Mouse (Mus musculus): Measurements from ENCODE around the gene Aco2. TPM values are rescaled to one million over a fixed set of nuclear protein-coding genes. Genes with fewer than 3 reads are reported as not detected.
A peak's percentile ranks its signal among the peaks of the same experiment; 100 is the strongest.

Aco2 gene
- polyA plus RNA-seq, 1 experiment from 2014 or later = 398 TPM

- Histone ChIP-seq H3K4me3 (ENCODE audit: low read depth, low read length) (no peak overlapping the region), H3K4me1 (ENCODE audit: control insufficient read depth, insufficient read depth, low read length) (peaks cover 9% of the 10 kb centered on the region; the same call in 1 of the 2 replicates), H3K9ac (ENCODE audit: low read depth, low read length) (no peak overlapping the region), H3K9me3 (replicated peaks; ENCODE audit: control insufficient read depth, low read length) (no peaks in the 10 kb centered on the region), H3K36me3 (ENCODE audit: control insufficient read depth, insufficient read depth, low read length) (no peaks in the 10 kb centered on the region), H3K27me3 (ENCODE audit: control insufficient read depth, insufficient read depth, low read length) (no peaks in the 10 kb centered on the region), H3K4me2 (no peak overlapping the region), H3K27ac (ENCODE audit: low read depth, low read length) (no peak overlapping the region)
- ATAC-seq (replicated peaks; ENCODE audit: insufficient number of reproducible peaks, low FRiP score, low TSS enrichment) = no peak
- WGBS (ENCODE audit: insufficient replicate concordance) = 69% methylated on average over 4 of the region's 4 CpGs
Measured at GRCm38 (mm10) chr15:81833481-81833880, 38.6 kb upstream of the Aco2 start.

DNA sequence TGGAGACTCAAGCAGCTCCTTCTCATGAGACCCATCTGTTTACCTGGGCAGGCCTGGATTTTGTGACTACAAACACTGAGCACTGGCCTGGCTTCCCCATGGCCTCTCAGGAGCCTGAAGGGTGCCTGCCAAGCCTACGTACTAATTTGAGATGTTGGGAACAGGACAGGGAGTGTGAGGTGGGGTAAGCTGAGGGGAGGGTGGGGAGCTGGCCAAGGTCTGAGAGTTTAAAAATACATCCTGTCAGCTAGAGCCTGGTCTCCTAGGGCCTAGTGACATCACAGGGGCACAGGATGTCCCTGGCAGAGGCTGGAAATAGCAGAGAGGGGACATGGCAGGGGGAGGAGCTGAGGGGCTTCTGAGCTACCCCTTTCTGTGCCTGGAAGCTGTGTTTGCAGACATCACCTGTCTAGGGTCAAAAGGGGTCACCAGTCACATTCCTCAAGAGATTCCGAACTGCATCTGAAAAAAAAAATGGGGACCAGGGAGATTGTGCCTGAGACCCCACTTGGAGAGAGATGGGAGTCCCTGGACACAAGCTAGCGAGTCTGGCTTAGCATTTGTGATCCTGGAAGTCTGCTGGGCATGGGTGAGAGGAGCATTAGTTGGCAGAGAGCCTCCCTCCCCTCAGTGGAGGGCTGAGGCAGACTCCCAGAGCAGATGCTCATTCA, 37.8 kb upstream of the Aco2 start:
- no peak overlapping the region for H3K4me2 ChIP-seq
- no peak overlapping the region for H3K4me3 ChIP-seq (ENCODE audit: low read depth, low read length)
- H3K36me3 ChIP-seq (ENCODE audit: control insufficient read depth, insufficient read depth, low read length) = no peaks in the 10 kb centered on the region
- ATAC-seq (replicated peaks; ENCODE audit: insufficient number of reproducible peaks, low FRiP score, low TSS enrichment) = no peak
- H3K4me1 ChIP-seq (ENCODE audit: control insufficient read depth, insufficient read depth, low read length) = peaks cover 9% of the 10 kb centered on the region; the same call in 1 of the 2 replicates
- H3K27me3 ChIP-seq (ENCODE audit: control insufficient read depth, insufficient read depth, low read length) = no peaks in the 10 kb centered on the region
- no peaks in the 10 kb centered on the region for H3K9me3 ChIP-seq (replicated peaks; ENCODE audit: control insufficient read depth, low read length)
- no peak overlapping the region for H3K9ac ChIP-seq (ENCODE audit: low read depth, low read length)
- 38% methylated on average over 3 of the region's 3 CpGs for whole genome bisulfite sequencing (ENCODE audit: insufficient replicate concordance)
- no peak overlapping the region for H3K27ac ChIP-seq (ENCODE audit: low read depth, low read length)

GRCm38 (mm10) chr15:81835007-81835880, 36.9 kb upstream of the Aco2 start:
- Histone ChIP-seq H3K27ac (ENCODE audit: low read depth, low read length) (no peak overlapping the region), H3K4me3 (ENCODE audit: low read depth, low read length) (no peak overlapping the region; the same call in 1 of the 2 replicates), H3K27me3 (ENCODE audit: control insufficient read depth, insufficient read depth, low read length) (no peaks in the 10 kb centered on the region), H3K9ac (ENCODE audit: low read depth, low read length) (no peak overlapping the region; the same call in 1 of the 2 replicates), H3K4me1 (ENCODE audit: control insufficient read depth, insufficient read depth, low read length) (peaks cover 9% of the 10 kb centered on the region; the same call in 1 of the 2 replicates), H3K9me3 (replicated peaks; ENCODE audit: control insufficient read depth, low read length) (no peaks in the 10 kb centered on the region), H3K4me2 (peak overlapping the region; percentile 64; the same call in 1 of the 2 replicates), H3K36me3 (ENCODE audit: control insufficient read depth, insufficient read depth, low read length) (no peaks in the 10 kb centered on the region)
- no peak for ATAC-seq (replicated peaks; ENCODE audit: insufficient number of reproducible peaks, low FRiP score, low TSS enrichment)
- WGBS (ENCODE audit: insufficient replicate concordance) = 68% methylated on average over 10 of the region's 10 CpGs

DNA sequence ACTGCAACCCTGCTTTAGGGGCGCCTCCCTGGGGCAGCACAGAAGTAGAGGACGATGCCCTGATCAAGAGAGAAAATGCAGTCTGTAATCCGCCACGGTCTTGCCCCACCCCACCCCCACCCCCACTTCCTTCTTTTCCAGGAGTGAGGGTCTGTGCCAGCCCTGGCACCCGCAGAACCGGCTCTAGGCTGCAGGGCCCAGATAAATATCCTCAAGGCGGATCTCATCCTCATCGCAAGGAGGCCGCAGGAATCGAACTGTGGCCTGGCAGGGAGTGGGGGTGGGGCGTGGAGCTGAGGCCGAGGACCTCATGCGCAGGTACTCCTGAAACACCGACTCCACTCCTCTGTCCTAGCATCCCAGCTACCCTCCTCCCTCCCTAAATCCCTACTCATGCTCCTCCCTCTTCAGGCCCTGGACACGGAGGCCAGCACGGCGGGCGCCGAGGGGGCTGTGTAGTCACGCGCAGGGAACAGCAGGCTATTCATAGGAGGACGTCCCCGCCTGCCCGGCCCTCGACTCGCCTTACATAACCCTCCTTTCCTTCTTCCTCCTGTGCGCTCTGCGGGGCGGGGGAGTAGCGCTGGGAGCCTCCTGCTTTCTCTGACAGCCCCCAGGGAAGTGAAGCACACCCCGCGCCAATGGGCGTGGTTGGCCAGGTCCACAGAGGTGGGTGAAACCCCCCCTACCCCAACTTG, 35.8 kb upstream of the Aco2 start:
- Histone ChIP-seq H3K4me3 (ENCODE audit: low read depth, low read length) (peak overlapping the region; percentile 28), H3K9me3 (replicated peaks; ENCODE audit: control insufficient read depth, low read length) (no peaks in the 10 kb centered on the region), H3K4me2 (peak overlapping the region; percentile 64), H3K4me1 (ENCODE audit: control insufficient read depth, insufficient read depth, low read length) (peaks cover 9% of the 10 kb centered on the region; the same call in 1 of the 2 replicates), H3K9ac (ENCODE audit: low read depth, low read length) (peak overlapping the region; percentile 30; the same call in 1 of the 2 replicates), H3K27me3 (ENCODE audit: control insufficient read depth, insufficient read depth, low read length) (no peaks in the 10 kb centered on the region), H3K27ac (ENCODE audit: low read depth, low read length) (0 out of 2 replicates have a peak overlapping the region, but pooled peaks have one; percentile 38), H3K36me3 (ENCODE audit: control insufficient read depth, insufficient read depth, low read length) (no peaks in the 10 kb centered on the region)
- ATAC-seq (replicated peaks; ENCODE audit: insufficient number of reproducible peaks, low FRiP score, low TSS enrichment) = peak; percentile 79
- 3% methylated on average over 33 of the region's 33 CpGs for WGBS (ENCODE audit: insufficient replicate concordance)

DNA sequence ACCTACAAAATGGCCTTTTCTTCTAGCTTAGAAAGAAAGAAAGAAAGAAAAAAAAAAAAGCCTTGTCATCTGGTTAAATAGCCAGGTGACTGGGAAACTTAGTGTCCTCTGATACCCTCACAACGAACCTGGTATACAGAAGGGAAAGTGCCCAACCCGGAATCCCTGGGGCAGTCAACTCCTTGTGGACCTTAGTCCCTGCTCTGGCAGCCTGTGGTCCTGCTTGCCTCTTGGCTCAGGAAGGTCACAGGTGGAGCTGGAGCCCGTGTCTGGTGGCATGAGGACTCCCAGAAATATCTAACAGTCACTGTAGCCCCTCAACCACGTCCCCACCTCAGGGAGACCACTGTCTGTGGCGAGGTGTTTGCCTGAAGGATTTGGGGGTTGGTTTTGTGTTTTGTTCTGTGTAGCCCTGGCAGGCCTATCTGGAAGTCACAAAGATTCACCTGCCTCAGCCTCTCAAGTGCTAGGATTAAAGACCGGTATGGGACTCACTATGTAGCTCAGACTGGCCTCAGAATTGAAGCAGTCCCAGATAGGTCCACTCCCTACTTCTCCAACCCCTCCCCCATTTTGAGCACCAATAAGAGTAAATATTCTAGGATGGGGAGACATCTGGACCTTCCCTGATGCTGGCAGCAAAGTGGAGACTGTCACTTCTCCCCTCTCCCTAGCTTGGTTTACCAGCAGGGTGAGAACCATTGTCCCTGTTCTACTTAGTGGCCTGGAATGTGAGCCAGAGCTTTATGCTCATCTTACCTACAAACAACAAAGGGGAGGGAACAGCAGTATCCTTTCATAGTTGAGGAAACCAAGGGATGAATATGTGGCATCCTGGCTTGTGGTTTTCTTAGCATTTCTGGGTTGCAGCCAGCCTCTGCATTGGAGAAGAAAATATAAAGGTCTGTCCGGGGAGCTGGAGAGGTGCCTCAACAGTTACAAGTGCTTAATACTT, 34.9 kb upstream of the Aco2 start:
- WGBS (ENCODE audit: insufficient replicate concordance) = 54% methylated on average over 7 of the region's 7 CpGs
- H3K9me3 ChIP-seq (replicated peaks; ENCODE audit: control insufficient read depth, low read length) = no peaks in the 10 kb centered on the region
- no peak overlapping the region for H3K9ac ChIP-seq (ENCODE audit: low read depth, low read length)
- 0 out of 2 replicates have a peak overlapping the region, but pooled peaks have one; percentile 38 for H3K27ac ChIP-seq (ENCODE audit: low read depth, low read length)
- H3K4me2 ChIP-seq = peak overlapping the region; percentile 64
- peak overlapping the region; percentile 28 for H3K4me3 ChIP-seq (ENCODE audit: low read depth, low read length)
- ATAC-seq (replicated peaks; ENCODE audit: insufficient number of reproducible peaks, low FRiP score, low TSS enrichment) = no peak
- H3K27me3 ChIP-seq (ENCODE audit: control insufficient read depth, insufficient read depth, low read length) = no peaks in the 10 kb centered on the region
- no peaks in the 10 kb centered on the region for H3K36me3 ChIP-seq (ENCODE audit: control insufficient read depth, insufficient read depth, low read length)
- peaks cover 9% of the 10 kb centered on the region; the same call in 1 of the 2 replicates for H3K4me1 ChIP-seq (ENCODE audit: control insufficient read depth, insufficient read depth, low read length)

DNA sequence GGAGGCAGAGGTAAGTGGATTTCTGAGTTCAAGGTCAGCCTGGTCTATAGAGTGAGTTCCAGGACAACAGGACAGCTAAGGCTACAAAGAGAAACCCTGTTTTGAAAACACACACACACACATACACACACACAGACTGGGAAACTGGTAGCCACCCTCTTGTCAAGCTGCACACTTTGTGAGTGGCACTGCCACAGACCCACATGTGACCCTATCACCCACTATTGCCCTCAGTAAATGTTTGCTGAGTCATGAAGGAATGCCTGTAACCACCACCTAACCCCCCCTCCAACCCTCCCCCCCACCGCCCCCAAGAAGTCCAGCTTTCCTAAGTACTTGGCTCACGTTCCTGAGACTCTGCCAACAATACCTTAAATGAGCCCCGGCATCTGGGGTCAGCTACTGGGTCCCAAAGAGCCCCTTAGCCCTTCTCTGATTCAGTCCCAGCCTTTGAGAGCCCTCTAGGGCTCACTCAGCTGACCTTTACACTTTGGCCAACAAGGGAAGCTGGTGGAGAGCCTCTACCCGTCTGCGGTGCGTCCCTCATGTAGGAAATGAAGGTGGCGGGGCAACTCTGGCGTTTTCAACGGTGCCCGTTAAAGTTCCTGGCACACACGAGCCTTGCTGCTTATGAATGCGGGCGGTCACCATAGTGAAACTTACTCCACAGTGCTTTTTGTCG, 33.4 kb upstream of the Aco2 start:
- 70% methylated on average over 14 of the region's 14 CpGs for WGBS (ENCODE audit: insufficient replicate concordance)
- ATAC-seq (replicated peaks; ENCODE audit: insufficient number of reproducible peaks, low FRiP score, low TSS enrichment) = no peak
- H3K9ac ChIP-seq (ENCODE audit: low read depth, low read length) = no peak overlapping the region
- H3K4me1 ChIP-seq (ENCODE audit: control insufficient read depth, insufficient read depth, low read length) = peaks cover 9% of the 10 kb centered on the region; the same call in 1 of the 2 replicates
- H3K27ac ChIP-seq (ENCODE audit: low read depth, low read length) = no peak overlapping the region
- no peaks in the 10 kb centered on the region for H3K27me3 ChIP-seq (ENCODE audit: control insufficient read depth, insufficient read depth, low read length)
- H3K4me2 ChIP-seq = no peak overlapping the region
- H3K36me3 ChIP-seq (ENCODE audit: control insufficient read depth, insufficient read depth, low read length) = no peaks in the 10 kb centered on the region
- no peaks in the 10 kb centered on the region for H3K9me3 ChIP-seq (replicated peaks; ENCODE audit: control insufficient read depth, low read length)
- no peak overlapping the region for H3K4me3 ChIP-seq (ENCODE audit: low read depth, low read length)

DNA sequence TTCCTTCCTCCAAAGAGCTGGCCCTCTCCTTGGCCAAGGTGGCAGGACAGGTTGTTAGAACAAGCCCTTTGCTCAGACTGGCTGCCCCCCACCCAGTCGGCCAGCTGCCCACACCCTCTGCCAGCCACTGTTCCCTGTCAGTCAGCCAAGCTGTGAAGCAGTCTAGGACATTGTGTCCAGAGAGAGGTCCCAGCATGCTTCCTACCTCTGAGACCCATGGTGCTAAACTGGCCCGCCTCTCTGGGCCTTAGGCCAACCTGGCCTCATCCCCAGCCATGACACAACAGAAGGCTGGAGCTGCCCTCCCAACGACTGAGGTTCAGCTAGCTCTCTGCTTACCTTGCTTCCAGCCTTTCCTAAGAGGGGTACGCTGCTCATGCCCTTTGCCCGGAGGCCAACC, 32.5 kb upstream of the Aco2 start:
- ATAC-seq (replicated peaks; ENCODE audit: insufficient number of reproducible peaks, low FRiP score, low TSS enrichment) = no peak
- peaks cover 7% of the 10 kb centered on the region; the same call in 1 of the 2 replicates for H3K4me1 ChIP-seq (ENCODE audit: control insufficient read depth, insufficient read depth, low read length)
- WGBS (ENCODE audit: insufficient replicate concordance) = 67% methylated on average over 5 of the region's 5 CpGs

More for the DNA sequence above, 32.5 kb upstream of the Aco2 start:
- no peak overlapping the region for H3K9ac ChIP-seq (ENCODE audit: low read depth, low read length)
- no peaks in the 10 kb centered on the region for H3K27me3 ChIP-seq (ENCODE audit: control insufficient read depth, insufficient read depth, low read length)
- H3K4me3 ChIP-seq (ENCODE audit: low read depth, low read length) = no peak overlapping the region
- no peak overlapping the region for H3K27ac ChIP-seq (ENCODE audit: low read depth, low read length)
- H3K4me2 ChIP-seq = no peak overlapping the region
- H3K9me3 ChIP-seq (replicated peaks; ENCODE audit: control insufficient read depth, low read length) = no peaks in the 10 kb centered on the region
- no peaks in the 10 kb centered on the region for H3K36me3 ChIP-seq (ENCODE audit: control insufficient read depth, insufficient read depth, low read length)

All from heart, embryonic 11.5 days (tissue).